ENCODE assay signal across 8 mouse cellular contexts in the genomic region with DNA sequence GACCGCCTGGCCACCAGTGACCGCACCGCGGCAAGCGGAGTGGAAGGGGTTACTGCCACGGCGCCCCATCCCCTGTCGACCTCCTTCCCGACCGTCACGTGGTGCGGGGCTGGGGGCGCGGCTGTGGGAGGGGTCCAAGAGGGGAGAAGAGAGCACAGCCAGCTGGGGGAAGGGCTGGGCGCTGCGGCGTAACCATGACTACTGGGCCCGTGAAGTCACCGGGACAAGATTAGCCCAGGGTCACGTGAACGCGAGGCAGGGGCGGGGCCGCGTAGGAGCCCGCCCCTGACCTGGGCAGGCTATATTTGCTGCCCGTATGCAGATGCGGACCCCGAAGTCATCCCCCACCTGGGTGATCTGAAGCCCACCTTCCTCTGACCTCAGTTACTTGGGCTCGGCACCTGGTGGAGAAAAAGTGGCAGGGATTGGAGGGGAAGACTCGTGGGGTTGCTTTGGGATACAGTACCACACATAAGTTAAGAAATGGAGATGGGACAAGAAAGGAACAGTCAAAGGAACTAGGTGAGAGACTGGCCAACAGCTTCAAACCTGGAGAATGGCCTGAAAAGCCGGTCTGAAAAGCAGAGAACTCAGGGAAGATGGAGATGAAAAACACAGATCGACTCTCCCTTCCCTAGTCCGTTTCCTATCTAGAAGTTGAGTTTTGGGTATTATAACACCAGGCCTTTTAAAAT. TPM values are rescaled to one million over a fixed set of nuclear protein-coding genes. Genes with fewer than 3 reads are reported as not detected.
DNase-seq lines count a peak whose midpoint lies in the region; ATAC-seq and TF ChIP-seq lines count a peak whose summit lies in the region.

No protein-coding gene starts in this region.

- no peaks in the 10 kb centered on the region for H3K9me3 ChIP-seq in embryonic facial prominence, embryonic 15.5 days (replicated peaks)
- no peaks in the 10 kb centered on the region for H3K9me3 ChIP-seq in limb, embryonic 14.5 days (ENCODE audit: control insufficient read depth, low read length)
- no peaks in the 10 kb centered on the region for H3K9me3 ChIP-seq in midbrain, embryonic 16.5 days (replicated peaks; ENCODE audit: control insufficient read depth, low read length, poor library complexity, severe bottlenecking)

- peaks cover 6% of the 10 kb centered on the region; the same call in 1 of the 2 replicates for H3K36me3 ChIP-seq in embryonic facial prominence, embryonic 15.5 days
- peaks cover 12% of the 10 kb centered on the region for H3K36me3 ChIP-seq in limb, embryonic 14.5 days (ENCODE audit: control insufficient read depth, insufficient read depth, low read length)
- peaks cover 6% of the 10 kb centered on the region; the same call in 1 of the 2 replicates for H3K36me3 ChIP-seq in midbrain, embryonic 16.5 days (ENCODE audit: control insufficient read depth, insufficient read depth, low read length)

- TF ChIP-seq POLR2A in bone marrow macrophage, adult 2 months (IDR thresholded peaks at IDR 0.05; ENCODE audit: borderline replicate concordance, low read depth, low read length): no peak
- 0 out of 2 replicates have a peak, but pooled peaks have one; percentile 29 for TF ChIP-seq POLR2A in limb, embryonic 14.5 days (IDR thresholded peaks at IDR 0.05; ENCODE audit: borderline replicate concordance, extremely low read depth, insufficient read depth, insufficient read length)

- peak overlapping the region; percentile 91 for H3K4me2 ChIP-seq in embryonic facial prominence, embryonic 15.5 days (replicated peaks)
- peak overlapping the region; percentile 74 for H3K4me2 ChIP-seq in limb, embryonic 14.5 days (replicated peaks; ENCODE audit: low read depth, low read length, severe bottlenecking)
- H3K4me2 ChIP-seq in midbrain, embryonic 16.5 days (ENCODE audit: low read length): peak overlapping the region; percentile 81

- peak overlapping the region; percentile 67 for H3K27ac ChIP-seq in bone marrow macrophage, adult 2 months (ENCODE audit: insufficient read depth, low read depth, low read length)
- peak overlapping the region; percentile 90 for H3K27ac ChIP-seq in embryonic facial prominence, embryonic 15.5 days (replicated peaks)
- H3K27ac ChIP-seq in limb, embryonic 14.5 days (replicated peaks; ENCODE audit: low read depth, low read length): peak overlapping the region; percentile 89
- H3K27ac ChIP-seq in midbrain, embryonic 16.5 days (ENCODE audit: low read length): peak overlapping the region; percentile 94

- no peak for TF ChIP-seq CTCF in bone marrow macrophage, adult 2 months (IDR thresholded peaks at IDR 0.05; ENCODE audit: low read depth, low read length)

- H3K4me3 ChIP-seq in bone marrow macrophage, adult 2 months (ENCODE audit: insufficient read depth, low read length): peak overlapping the region; percentile 70
- H3K4me3 ChIP-seq in embryonic facial prominence, embryonic 15.5 days (replicated peaks): peak overlapping the region; percentile 63
- H3K4me3 ChIP-seq in limb, embryonic 14.5 days (replicated peaks; ENCODE audit: low read length): peak overlapping the region; percentile 66
- peak overlapping the region; percentile 70 for H3K4me3 ChIP-seq in midbrain, embryonic 16.5 days (ENCODE audit: low read depth, low read length)

- DNase-seq in 3134 (ENCODE audit: extremely low read depth, insufficient read length, low spot score): peak; percentile 62
- DNase-seq in heart, adult 9 months (ENCODE audit: low spot score in 2 of 2): peak; percentile 76 to 79
- peak; percentile 84 for DNase-seq in kidney, adult 9 months
- DNase-seq in limb, embryonic 14.5 days (ENCODE audit: low spot score): peak; percentile 94
- peak; percentile 47 to 84 for DNase-seq in spleen, postnatal 10 days (ENCODE audit: low spot score in 2 of 2)

- ATAC-seq in embryonic facial prominence, embryonic 15.5 days (ENCODE audit: insufficient number of reproducible peaks, low FRiP score, low TSS enrichment, low read depth): peak; percentile 93
- peak; percentile 96 for ATAC-seq in limb, embryonic 14.5 days (ENCODE audit: low FRiP score, low read depth)
- peak; percentile 94 for ATAC-seq in midbrain, embryonic 16.5 days

- H3K4me1 ChIP-seq in bone marrow macrophage, adult 2 months (ENCODE audit: control insufficient read depth, insufficient read depth, low read length): peaks cover 45% of the 10 kb centered on the region
- peaks cover 49% of the 10 kb centered on the region for H3K4me1 ChIP-seq in embryonic facial prominence, embryonic 15.5 days
- H3K4me1 ChIP-seq in limb, embryonic 14.5 days (ENCODE audit: control insufficient read depth, insufficient read depth, low read length): peaks cover 28% of the 10 kb centered on the region
- H3K4me1 ChIP-seq in midbrain, embryonic 16.5 days (ENCODE audit: control insufficient read depth, insufficient read depth, low read length): peaks cover 57% of the 10 kb centered on the region

- 2% methylated on average over 32 of the region's 34 CpGs for WGBS in embryonic facial prominence, embryonic 15.5 days
- WGBS in limb, embryonic 14.5 days: 1% methylated on average over 33 of the region's 34 CpGs
- WGBS in midbrain, embryonic 16.5 days: 2% methylated on average over 34 of the region's 34 CpGs

- peak overlapping the region; percentile 44 for H3K9ac ChIP-seq in embryonic facial prominence, embryonic 15.5 days
- peak overlapping the region; percentile 69 for H3K9ac ChIP-seq in limb, embryonic 14.5 days (ENCODE audit: low read depth, low read length, severe bottlenecking)
- peak overlapping the region; percentile 87 for H3K9ac ChIP-seq in midbrain, embryonic 16.5 days (ENCODE audit: low read depth, low read length)

- no peaks in the 10 kb centered on the region for H3K27me3 ChIP-seq in embryonic facial prominence, embryonic 15.5 days
- no peaks in the 10 kb centered on the region for H3K27me3 ChIP-seq in limb, embryonic 14.5 days (ENCODE audit: control insufficient read depth, insufficient read depth, low read length)
- H3K27me3 ChIP-seq in midbrain, embryonic 16.5 days (ENCODE audit: control insufficient read depth, insufficient read depth, low read depth, low read length): no peaks in the 10 kb centered on the region

RNA-seq across cellular contexts. Expression of gene Map3k12, which starts 6.1 kb away (rescaled TPM):
- polyA plus RNA-seq in bone marrow macrophage, adult 2 months (2012; ENCODE audit: insufficient read depth, insufficient read length, missing spikeins): 17.4 and 17.5 TPM in 2 replicates
- polyA plus RNA-seq in embryonic facial prominence, embryonic 15.5 days (2015; fragmentation: Nextera tagmentation; extraction: Ambion mirVana): 19.8 and 21.3 TPM in 2 replicates
- 36.3 and 38.3 TPM in 2 replicates for polyA plus RNA-seq in limb, embryonic 14.5 days (2012; rRNA removed)
- polyA plus RNA-seq in limb, embryonic 14.5 days (2014; fragmentation: Nextera tagmentation; extraction: Ambion mirVana): 15.8 and 18.7 TPM in 2 replicates
- polyA plus RNA-seq in midbrain, embryonic 16.5 days (2015; fragmentation: Nextera tagmentation; extraction: Ambion mirVana): 60.5 and 65.5 TPM in 2 replicates

RNA-seq across cellular contexts. Expression of gene Gm10337, which starts 7.2 kb away (rescaled TPM):
- not detected in 2 replicates for polyA plus RNA-seq in bone marrow macrophage, adult 2 months (2012; ENCODE audit: insufficient read depth, insufficient read length, missing spikeins)
- 5.1 TPM in 1 of 2 replicates, not detected in the other for polyA plus RNA-seq in embryonic facial prominence, embryonic 15.5 days (2015; fragmentation: Nextera tagmentation; extraction: Ambion mirVana)
- not detected in 2 replicates for polyA plus RNA-seq in limb, embryonic 14.5 days (2012; rRNA removed)
- not detected in 2 replicates for polyA plus RNA-seq in limb, embryonic 14.5 days (2014; fragmentation: Nextera tagmentation; extraction: Ambion mirVana)
- 12.6 TPM in 1 of 2 replicates, not detected in the other for polyA plus RNA-seq in midbrain, embryonic 16.5 days (2015; fragmentation: Nextera tagmentation; extraction: Ambion mirVana)

RNA-seq across cellular contexts. Expression of gene Tarbp2, which starts 7.3 kb away (rescaled TPM):
- polyA plus RNA-seq in bone marrow macrophage, adult 2 months (2012; ENCODE audit: insufficient read depth, insufficient read length, missing spikeins): 24.9 and 33.9 TPM in 2 replicates
- 83.9 and 94.7 TPM in 2 replicates for polyA plus RNA-seq in embryonic facial prominence, embryonic 15.5 days (2015; fragmentation: Nextera tagmentation; extraction: Ambion mirVana)
- polyA plus RNA-seq in limb, embryonic 14.5 days (2012; rRNA removed): 132 and 150 TPM in 2 replicates
- polyA plus RNA-seq in limb, embryonic 14.5 days (2014; fragmentation: Nextera tagmentation; extraction: Ambion mirVana): 78.1 and 86.6 TPM in 2 replicates
- 94.1 and 105 TPM in 2 replicates for polyA plus RNA-seq in midbrain, embryonic 16.5 days (2015; fragmentation: Nextera tagmentation; extraction: Ambion mirVana)

RNA-seq across cellular contexts. Expression of gene Npff, which starts 14.0 kb away (rescaled TPM):
- polyA plus RNA-seq in bone marrow macrophage, adult 2 months (2012; ENCODE audit: insufficient read depth, insufficient read length, missing spikeins): 7.3 and 9.1 TPM in 2 replicates
- 3.8 and 3.9 TPM in 2 replicates for polyA plus RNA-seq in embryonic facial prominence, embryonic 15.5 days (2015; fragmentation: Nextera tagmentation; extraction: Ambion mirVana)
- 13.7 and 14.4 TPM in 2 replicates for polyA plus RNA-seq in limb, embryonic 14.5 days (2012; rRNA removed)
- polyA plus RNA-seq in limb, embryonic 14.5 days (2014; fragmentation: Nextera tagmentation; extraction: Ambion mirVana): 2.5 and 2.8 TPM in 2 replicates
- polyA plus RNA-seq in midbrain, embryonic 16.5 days (2015; fragmentation: Nextera tagmentation; extraction: Ambion mirVana): 1.4 and 2.2 TPM in 2 replicates

RNA-seq across cellular contexts. Expression of gene Pcbp2, which starts 40.4 kb away (rescaled TPM):
- polyA plus RNA-seq in bone marrow macrophage, adult 2 months (2012; ENCODE audit: insufficient read depth, insufficient read length, missing spikeins): 724 and 763 TPM in 2 replicates
- polyA plus RNA-seq in embryonic facial prominence, embryonic 15.5 days (2015; fragmentation: Nextera tagmentation; extraction: Ambion mirVana): 223 and 231 TPM in 2 replicates
- polyA plus RNA-seq in limb, embryonic 14.5 days (2012; rRNA removed): 814 and 942 TPM in 2 replicates
- polyA plus RNA-seq in limb, embryonic 14.5 days (2014; fragmentation: Nextera tagmentation; extraction: Ambion mirVana): 324 and 328 TPM in 2 replicates
- 105 and 121 TPM in 2 replicates for polyA plus RNA-seq in midbrain, embryonic 16.5 days (2015; fragmentation: Nextera tagmentation; extraction: Ambion mirVana)

Comparison
In these comparisons a context has a peak if more than half of its experiments do, and no peak if none do; other contexts are left out.
1. Peak in every context shown above with its lines: DNase-seq, ATAC-seq, H3K4me3 ChIP-seq and H3K27ac ChIP-seq.